Mouse (Mus musculus): Measurements from ENCODE around the gene Lgals8.

DNA sequence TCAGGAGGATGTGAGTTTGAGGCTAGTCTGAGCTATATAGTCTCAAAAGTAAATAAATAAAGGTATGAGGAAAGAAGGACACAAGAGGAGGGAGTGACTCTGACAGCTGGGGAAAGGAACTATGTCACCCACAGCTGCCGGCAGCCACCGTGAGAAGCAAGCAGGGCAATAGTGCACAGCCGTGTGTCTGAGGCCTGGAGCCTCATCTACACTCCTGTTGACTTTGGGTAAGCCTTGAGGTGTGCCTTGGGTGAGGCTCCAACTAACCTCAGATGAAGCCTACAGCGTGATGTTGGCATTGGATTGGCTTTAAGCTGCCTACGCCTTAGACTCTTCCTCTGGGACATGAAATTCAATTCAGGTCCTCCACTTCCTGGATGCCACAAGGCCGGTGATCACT is 45.3 kb upstream of the Lgals8 start:
- no peak for TF ChIP-seq EP300 (IDR thresholded peaks at IDR 0.05)
- TF ChIP-seq CTCF (IDR thresholded peaks at IDR 0.05) = no peak

Measured in lung, postnatal 0 days (tissue).